Mouse (Mus musculus) effector memory CD4-positive, alpha-beta T cell, adult 5 months (primary cell): ENCODE results near the gene Mmp3. TPM values are rescaled to one million over a fixed set of nuclear protein-coding genes. Genes with fewer than 3 reads are reported as not detected.

ENCODE experiments used
- polyA plus RNA-seq: library from polyadenylated mRNA; unstranded; fragments of 100-300 nt; shearing (Covaris generic); gene quantifications from one replicate; pipeline ENCODE4 v1.2.1, GENCODE M21; 2017

Gene Mmp3
- not detected for polyA plus RNA-seq

DNA sequence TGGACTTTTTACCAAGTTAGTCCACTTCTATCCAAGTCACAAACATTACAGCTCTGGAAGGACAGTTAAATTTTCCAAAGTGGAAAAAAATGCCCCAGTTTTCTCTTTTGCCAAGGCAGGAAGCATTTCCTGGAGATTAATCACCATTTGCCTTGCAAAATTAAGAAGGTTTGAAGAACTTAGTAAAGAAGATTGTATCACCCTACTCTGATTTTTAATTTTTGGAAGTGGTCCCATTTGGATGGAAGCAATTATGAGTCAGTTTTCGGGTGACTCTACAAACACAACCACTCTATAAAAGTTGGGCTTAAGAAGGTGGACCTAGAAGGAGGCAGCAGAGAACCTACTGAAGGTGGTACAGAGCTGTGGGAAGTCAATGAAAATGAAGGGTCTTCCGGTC is at the start of gene Mmp3:
TSS of gene Mmp3 (plus strand) at position 301 of the 400 bp plus-strand sequence.

DNA sequence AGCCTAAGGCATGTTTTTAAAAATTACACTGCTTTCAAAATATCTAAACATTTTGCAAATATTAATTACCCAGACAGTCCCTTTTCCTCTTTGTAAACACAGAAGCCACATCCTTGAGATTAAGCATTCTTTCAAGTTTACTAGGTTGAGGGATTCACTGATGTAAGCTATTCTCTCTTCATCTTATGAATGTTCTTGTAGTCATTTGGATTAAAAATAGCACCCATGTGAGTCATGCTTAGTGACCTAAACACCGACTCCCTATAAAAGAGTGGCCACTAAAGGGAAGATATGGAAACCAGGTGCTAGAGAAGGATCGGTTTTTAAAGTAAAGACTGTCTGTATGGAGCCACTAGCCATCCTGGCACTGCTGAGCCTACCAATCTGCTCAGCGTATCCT is 56.4 kb downstream of the Mmp3 start, which contains the start of gene Mmp10:
TSS of gene Mmp10 (plus strand) at position 302 of the 400 bp plus-strand sequence.

Other genes with a start within 250 kb of the Mmp3 start
- not detected for gene Mmp13, start 173.3 kb upstream of the Mmp3 start, polyA plus RNA-seq
- 0.30 TPM for gene Mmp12, start 101.4 kb upstream of the Mmp3 start, polyA plus RNA-seq
- not detected for gene Mmp1b, start 57.8 kb upstream of the Mmp3 start, polyA plus RNA-seq
- 4.6 TPM for gene Mmp10, start 56.5 kb downstream of the Mmp3 start, polyA plus RNA-seq
- gene Mmp8, start 112.6 kb downstream of the Mmp3 start, polyA plus RNA-seq: not detected
- not detected for gene Mmp27, start 125.6 kb downstream of the Mmp3 start, polyA plus RNA-seq
- gene Mmp20, start 182.4 kb downstream of the Mmp3 start, polyA plus RNA-seq: not detected
- gene Mmp7, start 246.3 kb downstream of the Mmp3 start, polyA plus RNA-seq: not detected